Comparison of ENCODE assay signal across 35 mouse cellular contexts in genomic region chr16:74131370-74131769, GRCm38 (mm10).
"Had no signal": no experiment of that assay in that cellular context is flagged by ENCODE, and none has a peak within 500 bp of the region (broad histone marks: within the 10 kb centered on the region; RNA-seq: fewer than 3 reads in every experiment).

No protein-coding gene starts in this region.

- H3K4me2 ChIP-seq: heart, embryonic 11.5 days; heart, embryonic 12.5 days; heart, embryonic 13.5 days; heart, embryonic 15.5 days; hindbrain, embryonic 12.5 days; hindbrain, embryonic 14.5 days; hindbrain, embryonic 15.5 days; intestine, embryonic 15.5 days; kidney, embryonic 15.5 days had no signal

- H3K27ac ChIP-seq: heart, embryonic 10.5 days; heart, embryonic 13.5 days; heart, embryonic 15.5 days; hindbrain, embryonic 10.5 days; hindbrain, embryonic 12.5 days; hindbrain, embryonic 14.5 days; hindbrain, embryonic 15.5 days; hindbrain, postnatal 0 days; intestine, embryonic 15.5 days; kidney, embryonic 15.5 days; kidney, postnatal 0 days; layer of hippocampus, adult 2 months; left cerebral cortex, adult 2 months had no signal

- H3K4me1 ChIP-seq: heart, embryonic 10.5 days; heart, embryonic 12.5 days; heart, embryonic 15.5 days; hindbrain, embryonic 10.5 days; hindbrain, embryonic 12.5 days; intestine, embryonic 15.5 days had no signal

- DNase-seq: heart, postnatal 10 days; heart, postnatal 14 days; heart, postnatal 36 days; heart, postnatal 4 days; kidney, adult 11 months; kidney, adult 18-20 months; kidney, adult 2 months; kidney, adult 8-10 months; kidney, adult 9 months; kidney, postnatal 10 days; kidney, postnatal 14 days; kidney, postnatal 25 days; kidney, postnatal 36 days; kidney, postnatal 4 days; layer of hippocampus, adult 9-11 months; layer of hippocampus, postnatal 36 days had no signal

- H3K9ac ChIP-seq: heart, embryonic 12.5 days; heart, embryonic 13.5 days; heart, embryonic 15.5 days; hindbrain, embryonic 12.5 days; hindbrain, embryonic 14.5 days; hindbrain, embryonic 15.5 days; intestine, embryonic 15.5 days; kidney, embryonic 15.5 days had no signal

- H3K27me3 ChIP-seq: heart, embryonic 12.5 days; heart, embryonic 13.5 days; heart, embryonic 15.5 days; hindbrain, embryonic 12.5 days; hindbrain, embryonic 15.5 days; intestine, embryonic 15.5 days; kidney, embryonic 15.5 days had no signal

- H3K9me3 ChIP-seq: heart, embryonic 10.5 days; heart, embryonic 12.5 days; heart, embryonic 13.5 days; heart, embryonic 15.5 days; hindbrain, embryonic 10.5 days; hindbrain, embryonic 12.5 days; hindbrain, embryonic 15.5 days; intestine, embryonic 15.5 days; kidney, embryonic 15.5 days had no signal

- H3K4me3 ChIP-seq: heart, embryonic 10.5 days; heart, embryonic 12.5 days; heart, embryonic 13.5 days; heart, embryonic 15.5 days; hindbrain, embryonic 10.5 days; hindbrain, embryonic 12.5 days; hindbrain, embryonic 15.5 days; intestine, embryonic 15.5 days; kidney, embryonic 15.5 days; layer of hippocampus, adult 2 months; left cerebral cortex, adult 2 months had no signal

- H3K36me3 ChIP-seq: heart, embryonic 10.5 days; heart, embryonic 12.5 days; heart, embryonic 13.5 days; heart, embryonic 15.5 days; hindbrain, embryonic 10.5 days; hindbrain, embryonic 12.5 days; hindbrain, embryonic 15.5 days; intestine, embryonic 15.5 days; kidney, embryonic 15.5 days had no signal

- ATAC-seq: hindbrain, embryonic 16.5 days; hindbrain, postnatal 0 days; inflammation-experienced regulatory T-cells, adult 6 months; intestine, embryonic 15.5 days; intestine, embryonic 16.5 days; intestine, postnatal 0 days had no signal
